Mouse (Mus musculus) forebrain, embryonic 10.5 days (tissue): ENCODE data around the gene Wdfy1. TPM values are rescaled to one million over a fixed set of nuclear protein-coding genes. Genes with fewer than 3 reads are reported as not detected.

Experiments used
- DNase-seq: peaks from one replicate; pipeline ENCODE4 v3.0.0-alpha.2; 2017; ENCODE audit warnings: low spot score; ENCODE audit errors: extremely low spot score
- H3K27ac ChIP-seq: fragments of 300-500 bp; sonication (generic); 2 replicates; pipeline ENCODE4 v1.5.1; 2016; ENCODE audit warnings: mild to moderate bottlenecking
- H3K27me3 ChIP-seq: fragments of 300-500 bp; sonication (generic); 2 replicates; pipeline ENCODE4 v1.6.1; 2016; ENCODE audit warnings: mild to moderate bottlenecking; ENCODE audit not compliant: poor library complexity, severe bottlenecking
- H3K36me3 ChIP-seq: fragments of 300-500 bp; sonication (generic); replicated peaks from 2 replicates; pipeline ENCODE4 v1.6.1; 2016; ENCODE audit warnings: mild to moderate bottlenecking, moderate library complexity
- H3K4me1 ChIP-seq: fragments of 300-500 bp; sonication (generic); 2 replicates; pipeline ENCODE4 v1.6.1; 2016
- H3K4me3 ChIP-seq: fragments of 300-500 bp; sonication (generic); 2 replicates; pipeline ENCODE4 v1.5.1; 2016; ENCODE audit warnings: mild to moderate bottlenecking, moderate library complexity
- H3K9me3 ChIP-seq: fragments of 300-500 bp; sonication (generic); 2 replicates; pipeline ENCODE4 v1.6.1; 2016; ENCODE audit warnings: mild to moderate bottlenecking, moderate library complexity
- WGBS: fragments of 180-500 bp; shearing (Covaris S2); methylation state at CpG from one replicate; pipeline ENCODE4 v1.1.7; 2016; 5-methylcytosine and 5-hydroxymethylcytosine counted together
- polyA plus RNA-seq: library from polyadenylated mRNA; unstranded; fragments of >200 nt; fragmentation: Nextera tagmentation; extraction: Ambion mirVana; gene quantifications from 2 replicates; pipeline ENCODE4 v1.2.1, GENCODE M21; 2016

Wdfy1 gene
- polyA plus RNA-seq, 1 experiment from 2014 or later = 38.3 TPM

GRCm38 (mm10) chr1:79757161-79757560, 18.8 kb downstream of the Wdfy1 start:
- H3K4me1 ChIP-seq = peaks cover 27% of the 10 kb centered on the region
- no peaks in the 10 kb centered on the region for H3K27me3 ChIP-seq
- peaks cover under 1% of the 10 kb centered on the region; the same call in 1 of the 2 replicates for H3K36me3 ChIP-seq
- no peak for DNase-seq
- no peak overlapping the region for H3K4me3 ChIP-seq
- no peak overlapping the region for H3K27ac ChIP-seq
- no peaks in the 10 kb centered on the region for H3K9me3 ChIP-seq
- 86% methylated on average over 7 of the region's 7 CpGs for WGBS

DNA sequence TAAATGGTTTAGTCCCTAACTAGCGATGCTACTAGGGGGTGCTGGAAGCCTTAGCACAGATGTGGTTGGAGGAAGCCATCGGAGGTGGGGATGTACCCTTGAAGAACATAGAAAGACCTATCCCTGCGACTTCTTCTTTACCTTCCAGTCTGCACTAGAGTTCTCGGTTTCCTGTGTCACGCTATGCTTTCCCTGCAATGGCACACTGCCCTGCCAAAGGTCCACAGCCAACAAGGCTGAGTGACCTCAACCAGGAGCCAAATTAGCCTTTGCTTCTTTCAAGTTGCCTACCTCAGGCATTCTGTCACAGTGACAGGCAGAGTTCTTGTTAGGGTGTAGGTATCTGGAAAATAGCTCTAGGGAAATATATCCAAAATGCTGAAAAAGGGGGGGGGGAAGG, 19.5 kb downstream of the Wdfy1 start:
- Histone ChIP-seq H3K4me3 (no peak overlapping the region), H3K36me3 (peaks cover 6% of the 10 kb centered on the region; the same call in 1 of the 2 replicates), H3K27ac (no peak overlapping the region), H3K9me3 (no peaks in the 10 kb centered on the region), H3K27me3 (no peaks in the 10 kb centered on the region), H3K4me1 (peaks cover 23% of the 10 kb centered on the region)
- DNase-seq = no peak
- WGBS = 93% methylated on average over 5 of the region's 5 CpGs

GRCm38 (mm10) chr1:79755376-79755775, 20.6 kb downstream of the Wdfy1 start:
- H3K27me3 ChIP-seq = no peaks in the 10 kb centered on the region
- WGBS = 84% methylated on average over 2 of the region's 2 CpGs
- peaks cover 16% of the 10 kb centered on the region for H3K4me1 ChIP-seq
- no peak for DNase-seq
- no peaks in the 10 kb centered on the region; the same call in 1 of the 2 replicates for H3K9me3 ChIP-seq
- no peak overlapping the region for H3K27ac ChIP-seq
- peaks cover 9% of the 10 kb centered on the region; the same call in 1 of the 2 replicates for H3K36me3 ChIP-seq
- H3K4me3 ChIP-seq = no peak overlapping the region

DNA sequence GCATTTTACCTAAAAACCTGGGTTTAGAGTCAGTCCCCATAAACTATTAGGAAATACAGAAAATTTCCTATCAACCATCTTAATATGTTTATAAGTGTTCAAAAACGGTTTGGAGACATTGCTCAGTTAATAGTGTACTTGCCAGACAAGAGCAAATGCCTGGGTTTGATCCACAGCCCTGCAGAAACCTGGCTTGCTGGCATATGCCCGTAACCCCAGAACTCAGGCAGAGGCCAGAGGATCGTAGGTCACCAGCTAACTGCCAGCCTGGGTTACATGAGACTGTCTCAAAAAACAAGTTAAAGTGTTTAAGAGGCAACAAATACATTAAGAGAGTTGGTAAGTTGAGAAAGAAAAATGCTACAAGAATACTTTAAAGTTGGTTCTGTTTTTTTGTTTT, 21.0 kb downstream of the Wdfy1 start:
- Histone ChIP-seq H3K4me1 (peaks cover 12% of the 10 kb centered on the region), H3K27me3 (no peaks in the 10 kb centered on the region), H3K27ac (no peak overlapping the region), H3K9me3 (no peaks in the 10 kb centered on the region; the same call in 1 of the 2 replicates), H3K36me3 (peaks cover 9% of the 10 kb centered on the region; the same call in 1 of the 2 replicates), H3K4me3 (no peak overlapping the region)
- DNase-seq = no peak
- WGBS = 88% methylated on average over 3 of the region's 3 CpGs

DNA sequence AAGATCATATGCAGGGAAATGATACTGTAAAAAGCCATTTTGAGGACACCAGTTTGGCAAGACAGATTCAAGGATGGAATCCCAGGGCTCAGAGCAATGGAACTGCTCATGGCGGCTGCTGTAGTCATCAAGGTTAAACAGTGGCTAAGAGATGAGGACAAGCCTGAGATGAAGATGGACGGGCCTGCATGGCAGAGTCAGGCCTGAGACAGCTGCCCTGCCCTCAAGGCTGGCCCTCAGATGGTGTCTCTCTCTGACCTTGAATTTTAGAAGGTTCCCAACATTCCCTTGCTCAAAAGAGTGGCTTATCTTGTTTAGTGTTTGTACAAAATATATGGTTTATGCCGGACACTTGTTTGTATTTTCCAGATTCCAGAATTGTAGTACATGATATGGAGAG, 22.5 kb downstream of the Wdfy1 start:
- WGBS = 88% methylated on average over 3 of the region's 3 CpGs
- H3K36me3 ChIP-seq = peaks cover 9% of the 10 kb centered on the region; the same call in 1 of the 2 replicates
- no peak for DNase-seq
- H3K4me1 ChIP-seq = no peaks in the 10 kb centered on the region
- H3K4me3 ChIP-seq = no peak overlapping the region
- no peaks in the 10 kb centered on the region; the same call in 1 of the 2 replicates for H3K9me3 ChIP-seq
- H3K27ac ChIP-seq = no peak overlapping the region
- no peaks in the 10 kb centered on the region for H3K27me3 ChIP-seq

DNA sequence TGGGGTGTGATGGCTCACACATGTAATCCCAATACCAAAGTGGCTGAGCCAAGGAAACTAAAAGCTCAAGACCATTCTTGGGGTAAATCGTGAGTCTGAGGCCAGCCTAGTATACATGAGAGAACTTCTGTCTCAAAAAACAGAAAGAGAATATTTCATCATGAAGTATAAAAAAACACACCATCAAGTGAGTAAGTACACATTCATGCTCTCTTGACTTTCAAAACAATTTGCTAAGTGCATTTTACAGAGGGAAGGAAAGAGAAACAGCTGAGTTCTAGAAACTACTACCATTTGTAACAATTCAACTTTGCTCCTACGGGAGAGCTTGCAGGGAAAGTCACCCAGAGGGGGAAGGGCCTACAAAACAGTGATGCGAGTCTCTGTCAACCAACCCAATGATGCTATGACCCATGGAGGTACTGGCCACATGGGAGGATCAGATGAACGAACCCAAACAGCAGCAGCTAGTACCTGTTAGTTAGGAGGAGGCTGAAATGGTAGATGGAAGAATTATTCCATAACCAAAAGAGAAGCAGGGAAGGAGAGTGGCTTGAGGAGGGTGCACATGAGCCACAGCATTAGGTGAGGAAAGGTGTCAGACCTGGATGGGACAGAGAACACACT, 23.1 kb downstream of the Wdfy1 start:
- 87% methylated on average over 4 of the region's 4 CpGs for WGBS
- no peak for DNase-seq
- Histone ChIP-seq H3K27me3 (no peaks in the 10 kb centered on the region), H3K36me3 (peaks cover 9% of the 10 kb centered on the region; the same call in 1 of the 2 replicates), H3K4me1 (no peaks in the 10 kb centered on the region), H3K4me3 (no peak overlapping the region), H3K9me3 (no peaks in the 10 kb centered on the region; the same call in 1 of the 2 replicates), H3K27ac (no peak overlapping the region)

GRCm38 (mm10) chr1:79752015-79752695, 23.8 kb downstream of the Wdfy1 start:
- Histone ChIP-seq H3K9me3 (no peaks in the 10 kb centered on the region; the same call in 1 of the 2 replicates), H3K36me3 (peaks cover 9% of the 10 kb centered on the region; the same call in 1 of the 2 replicates), H3K27me3 (no peaks in the 10 kb centered on the region), H3K27ac (no peak overlapping the region), H3K4me1 (no peaks in the 10 kb centered on the region), H3K4me3 (no peak overlapping the region)
- WGBS = 86% methylated on average over 7 of the region's 7 CpGs
- no peak for DNase-seq

- Histone ChIP-seq H3K36me3 (peaks cover 9% of the 10 kb centered on the region; the same call in 1 of the 2 replicates), H3K27ac (no peak overlapping the region), H3K4me1 (no peaks in the 10 kb centered on the region), H3K4me3 (no peak overlapping the region), H3K27me3 (no peaks in the 10 kb centered on the region), H3K9me3 (no peaks in the 10 kb centered on the region; the same call in 1 of the 2 replicates)
- 84% methylated on average over 5 of the region's 5 CpGs for WGBS
- DNase-seq = no peak
Measured at GRCm38 (mm10) chr1:79751186-79751585, 24.8 kb downstream of the Wdfy1 start.

- DNase-seq = no peak
- Histone ChIP-seq H3K27me3 (no peaks in the 10 kb centered on the region), H3K27ac (no peak overlapping the region), H3K4me1 (no peaks in the 10 kb centered on the region), H3K36me3 (no peaks in the 10 kb centered on the region; the same call in 1 of the 2 replicates), H3K9me3 (no peaks in the 10 kb centered on the region; the same call in 1 of the 2 replicates), H3K4me3 (no peak overlapping the region)
- 91% methylated on average over 4 of the region's 4 CpGs for WGBS
Measured at GRCm38 (mm10) chr1:79746056-79746455, 29.9 kb downstream of the Wdfy1 start.

DNA sequence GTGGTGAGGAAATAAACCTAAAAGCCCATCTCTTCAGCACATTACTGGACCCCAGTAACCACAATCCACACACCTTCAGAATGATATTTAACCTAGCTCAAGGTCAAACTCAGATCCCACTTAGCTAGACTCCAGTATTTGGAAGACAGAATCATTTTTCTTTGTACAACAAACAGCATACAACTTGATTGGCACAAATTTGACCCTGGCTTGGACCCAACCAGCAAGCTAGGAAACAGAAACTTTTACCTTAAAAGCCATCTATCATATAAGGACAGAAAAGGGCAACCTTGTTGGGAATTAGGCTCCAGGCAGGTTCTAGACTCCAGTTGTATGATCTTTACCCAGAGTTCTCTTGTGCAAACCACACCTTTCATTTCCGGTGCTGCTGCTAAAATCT, 32.6 kb downstream of the Wdfy1 start:
- Histone ChIP-seq H3K4me3 (no peak overlapping the region), H3K27me3 (no peaks in the 10 kb centered on the region), H3K27ac (no peak overlapping the region), H3K4me1 (no peaks in the 10 kb centered on the region), H3K9me3 (no peaks in the 10 kb centered on the region), H3K36me3 (peaks cover 5% of the 10 kb centered on the region)
- no peak for DNase-seq
- 89% methylated on average over 1 of the region's 1 CpGs for WGBS

GRCm38 (mm10) chr1:79742949-79743348, 33.0 kb downstream of the Wdfy1 start:
- Histone ChIP-seq H3K27ac (no peak overlapping the region), H3K9me3 (no peaks in the 10 kb centered on the region), H3K4me3 (no peak overlapping the region), H3K27me3 (no peaks in the 10 kb centered on the region), H3K36me3 (peaks cover 7% of the 10 kb centered on the region), H3K4me1 (no peaks in the 10 kb centered on the region)
- WGBS = 90% methylated on average over 7 of the region's 7 CpGs
- DNase-seq = no peak

DNA sequence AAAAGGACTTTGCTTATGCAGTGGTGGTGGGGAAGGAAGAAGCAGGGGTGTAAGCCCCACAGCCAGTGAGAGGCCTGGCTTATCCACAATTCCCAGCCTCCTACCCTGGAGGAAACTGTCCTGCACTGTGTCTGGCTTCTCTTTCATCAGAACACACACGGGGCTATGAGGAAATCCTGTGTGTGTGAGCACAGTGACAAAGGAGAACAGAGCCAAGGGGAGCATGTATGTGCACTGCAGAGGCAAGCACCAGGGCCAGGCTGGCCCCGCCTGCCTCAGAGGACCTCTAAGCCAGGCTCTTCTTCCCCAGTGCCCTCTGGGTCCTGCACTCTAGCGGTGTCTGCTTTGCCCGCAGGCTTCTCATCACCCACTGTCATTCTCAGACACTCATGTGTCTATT, 34.9 kb downstream of the Wdfy1 start:
- Histone ChIP-seq H3K9me3 (no peaks in the 10 kb centered on the region), H3K27me3 (no peaks in the 10 kb centered on the region), H3K36me3 (peaks cover 11% of the 10 kb centered on the region), H3K4me3 (no peak overlapping the region), H3K4me1 (no peaks in the 10 kb centered on the region), H3K27ac (0 out of 2 replicates have a peak overlapping the region, but pooled peaks have one; percentile 20)
- DNase-seq = no peak
- 88% methylated on average over 4 of the region's 4 CpGs for WGBS

DNA sequence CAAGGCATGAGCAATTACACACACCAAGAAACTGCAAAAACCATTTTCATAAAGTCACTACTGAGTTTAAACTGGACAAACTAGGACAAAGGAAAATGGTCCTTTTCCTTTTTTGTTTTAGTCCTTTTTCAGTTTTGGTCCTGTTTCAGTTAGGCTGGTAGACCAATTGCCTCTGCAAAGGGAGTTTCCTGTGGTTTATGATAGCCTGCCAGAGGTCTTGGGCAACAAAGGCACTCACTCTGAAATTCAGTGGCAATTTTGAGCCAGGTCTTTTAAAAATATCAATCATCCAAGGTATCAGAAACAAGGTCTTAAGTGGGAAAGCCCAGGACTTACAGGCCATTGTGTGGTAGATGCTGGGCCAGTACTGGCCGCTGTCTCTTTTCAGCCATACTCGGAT, 36.2 kb downstream of the Wdfy1 start:
- no peak overlapping the region for H3K27ac ChIP-seq
- WGBS = 95% methylated on average over 2 of the region's 2 CpGs
- H3K9me3 ChIP-seq = no peaks in the 10 kb centered on the region
- peaks cover 11% of the 10 kb centered on the region for H3K36me3 ChIP-seq
- H3K27me3 ChIP-seq = no peaks in the 10 kb centered on the region
- H3K4me1 ChIP-seq = no peaks in the 10 kb centered on the region
- H3K4me3 ChIP-seq = no peak overlapping the region
- no peak for DNase-seq
